Mouse (Mus musculus) forebrain, embryonic 15.5 days (tissue): ENCODE data around the gene Atg10. TPM values are rescaled to one million over a fixed set of nuclear protein-coding genes. Genes with fewer than 3 reads are reported as not detected.
A peak's percentile ranks its signal among the peaks of the same experiment; 100 is the strongest.

Experiments
- ATAC-seq: fragments of 200-750 bp; cut with Nextera tagmentation; replicated peaks from 2 replicates; pipeline ENCODE4 v1.8.0; 2017; ENCODE audit warnings: mild to moderate bottlenecking, moderate TSS enrichment, moderate library complexity
- H3K27ac ChIP-seq: fragments of 300-500 bp; sonication (generic); replicated peaks from 2 replicates; pipeline ENCODE4 v1.5.1; 2015; ENCODE audit warnings: mild to moderate bottlenecking, inconsistent platforms
- H3K27me3 ChIP-seq: fragments of 300-500 bp; sonication (generic); 2 replicates; pipeline ENCODE4 v1.6.1; 2015; ENCODE audit warnings: inconsistent platforms
- H3K36me3 ChIP-seq: fragments of 300-500 bp; sonication (generic); 2 replicates; pipeline ENCODE4 v1.6.1; 2015; ENCODE audit warnings: mild to moderate bottlenecking, inconsistent platforms
- H3K4me1 ChIP-seq: fragments of 300-500 bp; sonication (generic); 2 replicates; pipeline ENCODE4 v1.6.1; 2015; ENCODE audit warnings: inconsistent platforms
- H3K4me2 ChIP-seq: fragments of 300-500 bp; sonication (generic); replicated peaks from 2 replicates; pipeline ENCODE4 v1.6.1; 2015; ENCODE audit warnings: mild to moderate bottlenecking, inconsistent platforms
- H3K4me3 ChIP-seq: fragments of 300-500 bp; sonication (generic); 2 replicates; pipeline ENCODE4 v1.5.1; 2015; ENCODE audit warnings: mild to moderate bottlenecking, inconsistent platforms
- H3K9ac ChIP-seq: fragments of 300-500 bp; sonication (generic); replicated peaks from 2 replicates; pipeline ENCODE4 v1.6.1; 2015; ENCODE audit warnings: mild to moderate bottlenecking, inconsistent platforms
- H3K9me3 ChIP-seq: fragments of 300-500 bp; sonication (generic); 2 replicates; pipeline ENCODE4 v1.6.1; 2016; ENCODE audit warnings: inconsistent platforms
- WGBS: fragments of 180-500 bp; shearing (Covaris S2); methylation state at CpG from one replicate; pipeline ENCODE4 v1.1.7; 2015; ENCODE audit warnings: mixed read lengths; 5-methylcytosine and 5-hydroxymethylcytosine counted together
- polyA plus RNA-seq: library from polyadenylated mRNA; unstranded; fragments of >200 nt; fragmentation: Nextera tagmentation; extraction: Ambion mirVana; gene quantifications from 2 replicates; pipeline ENCODE4 v1.2.1, GENCODE M21; 2015

Atg10 gene
- polyA plus RNA-seq, 1 experiment from 2014 or later, result 16.3 TPM

GRCm38 (mm10) chr13:91156308-91156707 is 67.5 kb downstream of the Atg10 start:
- no peak overlapping the region for H3K27ac ChIP-seq
- 39% methylated on average over 5 of the region's 5 CpGs for WGBS
- no peak for ATAC-seq
- no peaks in the 10 kb centered on the region for H3K36me3 ChIP-seq
- H3K9ac ChIP-seq, result no peak overlapping the region
- H3K4me2 ChIP-seq, result no peak overlapping the region
- no peak overlapping the region for H3K4me3 ChIP-seq
- H3K4me1 ChIP-seq, result no peaks in the 10 kb centered on the region
- H3K27me3 ChIP-seq, result no peaks in the 10 kb centered on the region
- H3K9me3 ChIP-seq, result no peaks in the 10 kb centered on the region

GRCm38 (mm10) chr13:91155429-91156207 is 68.2 kb downstream of the Atg10 start:
- no peaks in the 10 kb centered on the region for H3K27me3 ChIP-seq
- no peaks in the 10 kb centered on the region for H3K36me3 ChIP-seq
- H3K4me1 ChIP-seq, result no peaks in the 10 kb centered on the region
- H3K27ac ChIP-seq, result no peak overlapping the region
- no peak overlapping the region for H3K4me3 ChIP-seq
- ATAC-seq, result peak; percentile 72
- H3K9me3 ChIP-seq, result no peaks in the 10 kb centered on the region
- WGBS, result 64% methylated on average over 4 of the region's 4 CpGs
- H3K9ac ChIP-seq, result no peak overlapping the region
- no peak overlapping the region for H3K4me2 ChIP-seq

GRCm38 (mm10) chr13:91154622-91155021 is 69.1 kb downstream of the Atg10 start:
- 78% methylated on average over 7 of the region's 7 CpGs for WGBS
- H3K9me3 ChIP-seq, result no peaks in the 10 kb centered on the region
- no peak overlapping the region for H3K4me2 ChIP-seq
- no peak overlapping the region for H3K9ac ChIP-seq
- no peak overlapping the region for H3K27ac ChIP-seq
- H3K36me3 ChIP-seq, result no peaks in the 10 kb centered on the region
- H3K4me3 ChIP-seq, result no peak overlapping the region
- no peaks in the 10 kb centered on the region for H3K4me1 ChIP-seq
- H3K27me3 ChIP-seq, result no peaks in the 10 kb centered on the region
- no peak for ATAC-seq

GRCm38 (mm10) chr13:91136337-91136736 is 87.4 kb downstream of the Atg10 start:
- H3K27ac ChIP-seq, result no peak overlapping the region
- no peak overlapping the region for H3K9ac ChIP-seq
- no peak overlapping the region for H3K4me3 ChIP-seq
- ATAC-seq, result no peak
- H3K36me3 ChIP-seq, result no peaks in the 10 kb centered on the region
- H3K9me3 ChIP-seq, result no peaks in the 10 kb centered on the region
- no peak overlapping the region for H3K4me2 ChIP-seq
- H3K4me1 ChIP-seq, result no peaks in the 10 kb centered on the region
- H3K27me3 ChIP-seq, result no peaks in the 10 kb centered on the region

- Histone ChIP-seq H3K9ac (no peak overlapping the region), H3K9me3 (no peaks in the 10 kb centered on the region), H3K4me1 (peaks cover 8% of the 10 kb centered on the region), H3K27me3 (no peaks in the 10 kb centered on the region), H3K4me2 (no peak overlapping the region), H3K4me3 (no peak overlapping the region), H3K27ac (no peak overlapping the region), H3K36me3 (no peaks in the 10 kb centered on the region)
- no peak for ATAC-seq
- 79% methylated on average over 5 of the region's 5 CpGs for WGBS
Observed at GRCm38 (mm10) chr13:91133334-91133890, 90.4 kb downstream of the Atg10 start.

- ATAC-seq, result peak; percentile 46
- WGBS, result 27% methylated on average over 7 of the region's 7 CpGs
- H3K4me1 ChIP-seq, result peaks cover 9% of the 10 kb centered on the region
- H3K9me3 ChIP-seq, result no peaks in the 10 kb centered on the region
- H3K27ac ChIP-seq, result peak overlapping the region; percentile 80
- H3K4me3 ChIP-seq, result no peak overlapping the region
- H3K36me3 ChIP-seq, result no peaks in the 10 kb centered on the region
- no peak overlapping the region for H3K4me2 ChIP-seq
- no peaks in the 10 kb centered on the region for H3K27me3 ChIP-seq
- no peak overlapping the region for H3K9ac ChIP-seq
Observed at GRCm38 (mm10) chr13:91129071-91129470, 94.7 kb downstream of the Atg10 start.

- H3K4me2 ChIP-seq, result no peak overlapping the region
- H3K4me3 ChIP-seq, result no peak overlapping the region
- no peaks in the 10 kb centered on the region for H3K9me3 ChIP-seq
- ATAC-seq, result peak; percentile 81
- 9% methylated on average over 1 of the region's 1 CpGs for WGBS
- peak overlapping the region; percentile 80 for H3K27ac ChIP-seq
- H3K9ac ChIP-seq, result no peak overlapping the region
- H3K4me1 ChIP-seq, result peaks cover 9% of the 10 kb centered on the region
- no peaks in the 10 kb centered on the region for H3K27me3 ChIP-seq
- H3K36me3 ChIP-seq, result no peaks in the 10 kb centered on the region
Observed at GRCm38 (mm10) chr13:91128581-91128980, 95.2 kb downstream of the Atg10 start.

GRCm38 (mm10) chr13:91118156-91118555 is 105.6 kb downstream of the Atg10 start:
- Histone ChIP-seq H3K27ac (no peak overlapping the region), H3K4me2 (no peak overlapping the region), H3K27me3 (no peaks in the 10 kb centered on the region), H3K9ac (no peak overlapping the region), H3K9me3 (no peaks in the 10 kb centered on the region), H3K4me1 (no peaks in the 10 kb centered on the region), H3K36me3 (no peaks in the 10 kb centered on the region), H3K4me3 (no peak overlapping the region)
- WGBS, result 89% methylated on average over 4 of the region's 4 CpGs
- no peak for ATAC-seq

- no peaks in the 10 kb centered on the region for H3K4me1 ChIP-seq
- H3K36me3 ChIP-seq, result no peaks in the 10 kb centered on the region
- H3K9me3 ChIP-seq, result no peaks in the 10 kb centered on the region
- no peaks in the 10 kb centered on the region for H3K27me3 ChIP-seq
- no peak for ATAC-seq
- no peak overlapping the region for H3K4me3 ChIP-seq
- H3K27ac ChIP-seq, result no peak overlapping the region
- no peak overlapping the region for H3K4me2 ChIP-seq
- WGBS, result 92% methylated on average over 3 of the region's 3 CpGs
- H3K9ac ChIP-seq, result no peak overlapping the region
Observed at GRCm38 (mm10) chr13:91114880-91115279, 108.9 kb downstream of the Atg10 start.

- Histone ChIP-seq H3K9me3 (no peaks in the 10 kb centered on the region), H3K9ac (no peak overlapping the region), H3K27ac (no peak overlapping the region), H3K36me3 (no peaks in the 10 kb centered on the region), H3K4me3 (no peak overlapping the region), H3K4me1 (no peaks in the 10 kb centered on the region), H3K27me3 (no peaks in the 10 kb centered on the region), H3K4me2 (no peak overlapping the region)
- 88% methylated on average over 9 of the region's 9 CpGs for WGBS
- no peak for ATAC-seq
Observed at GRCm38 (mm10) chr13:91107308-91107946, 116.3 kb downstream of the Atg10 start.

- no peaks in the 10 kb centered on the region for H3K27me3 ChIP-seq
- H3K9ac ChIP-seq, result no peak overlapping the region
- no peaks in the 10 kb centered on the region for H3K4me1 ChIP-seq
- no peak overlapping the region for H3K4me3 ChIP-seq
- no peak overlapping the region for H3K27ac ChIP-seq
- H3K36me3 ChIP-seq, result no peaks in the 10 kb centered on the region
- WGBS, result 88% methylated on average over 3 of the region's 3 CpGs
- no peak for ATAC-seq
- H3K4me2 ChIP-seq, result no peak overlapping the region
- H3K9me3 ChIP-seq, result no peaks in the 10 kb centered on the region
Observed at GRCm38 (mm10) chr13:91102238-91102637, 121.5 kb downstream of the Atg10 start.

- Histone ChIP-seq H3K4me2 (no peak overlapping the region), H3K4me1 (no peaks in the 10 kb centered on the region), H3K36me3 (no peaks in the 10 kb centered on the region), H3K27me3 (no peaks in the 10 kb centered on the region), H3K4me3 (no peak overlapping the region), H3K9ac (no peak overlapping the region), H3K9me3 (no peaks in the 10 kb centered on the region), H3K27ac (no peak overlapping the region)
- no peak for ATAC-seq
- WGBS, result 74% methylated on average over 5 of the region's 5 CpGs
Observed at GRCm38 (mm10) chr13:91100417-91100816, 123.4 kb downstream of the Atg10 start.
